Mouse (Mus musculus): ENCODE measurements around the gene Cdyl2.

Cdyl2 gene

GRCm38 (mm10) chr8:116538763-116539162, 194.0 kb downstream of the Cdyl2 start:
- DNase-seq (ENCODE audit: low spot score) = no peak

GRCm38 (mm10) chr8:116536786-116537185, 196.0 kb downstream of the Cdyl2 start:
- no peak for DNase-seq (ENCODE audit: low spot score)

GRCm38 (mm10) chr8:116533081-116533480, 199.7 kb downstream of the Cdyl2 start:
- DNase-seq (ENCODE audit: low spot score) = no peak

- DNase-seq (ENCODE audit: low spot score) = no peak
Measured at GRCm38 (mm10) chr8:116528736-116529135, 204.1 kb downstream of the Cdyl2 start.

GRCm38 (mm10) chr8:116524915-116525314, 207.9 kb downstream of the Cdyl2 start:
- DNase-seq (ENCODE audit: low spot score) = no peak

Data from yolk sac, embryonic 10.5 days (tissue).